Mouse (Mus musculus): ENCODE measurements around the gene Hspa5.

The Hspa5 gene

DNA sequence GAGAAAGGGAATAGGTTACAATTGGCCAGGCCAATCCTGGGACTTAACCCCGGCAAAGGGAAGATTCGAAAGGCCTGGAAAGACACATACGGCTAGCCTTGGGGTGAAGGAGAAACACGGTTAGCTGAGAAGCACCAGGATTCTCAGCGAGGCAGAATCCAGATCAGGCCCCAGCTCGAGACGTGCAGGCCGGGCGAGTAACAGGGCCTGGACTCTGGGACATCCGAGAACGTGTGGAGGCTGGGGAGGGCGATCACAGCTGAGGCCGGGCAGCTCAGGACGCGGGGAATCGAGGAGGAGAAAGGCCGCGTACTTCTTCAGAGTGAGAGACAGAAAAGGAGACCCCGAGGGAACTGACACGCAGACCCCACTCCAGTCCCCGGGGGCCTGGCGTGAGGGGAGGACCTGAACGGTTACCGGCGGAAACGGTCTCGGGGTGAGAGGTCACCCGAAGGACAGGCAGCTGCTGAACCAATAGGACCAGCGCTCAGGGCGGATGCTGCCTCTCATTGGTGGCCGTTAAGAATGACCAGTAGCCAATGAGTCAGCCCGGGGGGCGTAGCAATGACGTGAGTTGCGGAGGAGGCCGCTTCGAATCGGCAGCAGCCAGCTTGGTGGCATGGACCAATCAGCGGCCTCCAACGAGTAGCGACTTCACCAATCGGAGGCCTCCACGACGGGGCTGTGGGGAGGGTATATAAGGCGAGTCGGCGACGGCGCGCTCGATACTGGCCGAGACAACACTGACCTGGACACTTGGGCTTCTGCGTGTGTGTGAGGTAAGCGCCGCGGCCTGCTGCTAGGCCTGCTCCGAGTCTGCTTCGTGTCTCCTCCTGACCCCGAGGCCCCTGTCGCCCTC is at the start of gene Hspa5:
TSS of gene Hspa5 (plus strand) at position 603 of the 859 bp plus-strand sequence.
- ChIA-PET POLR2A (interaction anchor here in 3 of 4 experiments (0.5 to 4.3 kb wide), 245 partner anchors 8 to 1961 kb away, joined by 3 to 149 read pairs (median 4); partner anchors contain the start of genes Cntrl (in 3 of the 3), Fbxw2 (in 3 of the 3), Gapvd1 (in 3 of the 3) and Rabepk (in 3 of the 3)), CTCF (interaction anchor here in 3 of 4 experiments (0.7 to 1.4 kb wide), 4 partner anchors 11 to 125 kb away, joined by 3 to 8 read pairs (median 6); no protein-coding TSS in a partner anchor)

DNA sequence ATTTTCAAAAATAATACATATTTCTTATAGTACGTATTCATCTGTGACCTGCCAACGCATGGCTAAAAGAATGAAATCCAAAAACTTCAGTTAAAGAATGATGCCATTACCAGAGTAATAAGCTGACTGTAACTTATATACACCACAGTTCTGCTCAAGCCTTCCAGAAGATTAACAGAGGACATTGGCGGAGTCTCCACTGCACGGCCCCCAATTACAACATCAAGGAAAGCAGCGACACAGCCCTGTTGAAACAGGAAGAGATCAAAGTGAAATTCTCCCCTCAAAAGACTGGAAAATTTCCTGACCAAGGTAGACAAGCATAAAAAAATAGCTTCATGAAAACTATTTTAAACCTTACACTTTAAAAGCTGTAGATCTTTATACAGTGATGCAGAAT is 46.5 kb upstream of the Hspa5 start:
- POLR2A ChIA-PET: interaction anchor here in 3 of 4 experiments (0.7 to 1.4 kb wide), 6 partner anchors 9 to 51 kb away, joined by 3 to 5 read pairs (median 3); partner anchors contain the start of gene Hspa5 (in 3 of the 3)
- CTCF ChIA-PET: no interaction called here

DNA sequence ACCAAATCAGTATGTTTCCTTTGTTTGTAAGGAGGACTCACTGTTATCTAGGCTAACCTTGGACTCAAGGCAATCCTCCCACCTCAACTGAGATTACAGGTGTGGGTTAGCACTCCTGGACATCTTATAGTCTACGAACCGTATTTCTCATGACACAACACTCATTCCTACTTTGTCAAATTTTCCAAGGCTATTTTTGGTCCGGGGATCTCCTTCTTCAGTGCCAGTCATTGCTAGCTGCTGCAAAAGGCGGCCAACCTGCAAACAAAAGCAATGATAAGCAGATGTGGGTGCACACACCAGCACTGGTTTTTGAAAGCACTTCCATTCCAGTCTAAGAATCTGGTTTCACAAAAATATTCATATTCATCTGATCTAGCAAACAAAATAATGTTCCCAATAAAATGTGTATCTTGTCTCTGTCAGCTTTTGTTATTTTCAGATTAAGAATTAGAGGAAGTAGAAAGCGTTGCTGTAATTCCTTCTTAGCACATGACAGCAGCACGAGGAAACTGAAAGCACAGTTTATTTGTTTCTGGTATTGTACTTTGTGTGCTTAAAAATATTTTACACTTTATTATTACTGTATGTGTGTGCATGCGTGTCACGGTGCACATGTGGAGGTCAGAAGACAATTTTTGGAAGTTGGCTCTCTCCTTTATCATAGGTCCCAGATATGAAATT is 44.6 kb upstream of the Hspa5 start:
- ChIA-PET POLR2A (interaction anchor here in 1 of 4 experiments (1.2 kb wide), 1 partner anchor 45 kb away, joined by 3 read pairs; the partner anchor contains the start of gene Hspa5), CTCF (no interaction called here)

DNA sequence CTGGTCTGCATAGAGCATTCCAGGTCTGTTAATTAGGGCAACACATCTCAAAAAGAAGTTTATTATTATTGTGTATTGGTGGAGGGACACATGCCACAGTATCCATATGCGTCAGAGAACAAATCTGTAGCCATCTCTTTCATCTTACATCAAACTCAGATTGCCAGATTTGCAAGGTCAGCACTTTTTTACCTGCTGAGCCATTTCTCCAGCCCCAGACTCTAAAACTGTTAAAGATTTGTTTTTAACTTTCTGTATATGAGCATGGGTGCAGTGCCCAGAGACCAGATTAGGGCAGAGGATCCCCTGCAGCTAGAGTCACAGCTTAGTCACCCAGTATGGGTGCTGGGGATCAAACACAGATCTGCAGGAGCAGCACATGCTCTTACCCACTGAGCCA is 35.1 kb upstream of the Hspa5 start:
- ChIA-PET CTCF (no interaction called here), POLR2A (interaction anchor here in 2 of 4 experiments (1.3 to 2.9 kb wide), 3 partner anchors 9 to 36 kb away, joined by 4 to 8 read pairs (median 5); partner anchors contain the start of gene Hspa5 (in 1 of the 2))

DNA sequence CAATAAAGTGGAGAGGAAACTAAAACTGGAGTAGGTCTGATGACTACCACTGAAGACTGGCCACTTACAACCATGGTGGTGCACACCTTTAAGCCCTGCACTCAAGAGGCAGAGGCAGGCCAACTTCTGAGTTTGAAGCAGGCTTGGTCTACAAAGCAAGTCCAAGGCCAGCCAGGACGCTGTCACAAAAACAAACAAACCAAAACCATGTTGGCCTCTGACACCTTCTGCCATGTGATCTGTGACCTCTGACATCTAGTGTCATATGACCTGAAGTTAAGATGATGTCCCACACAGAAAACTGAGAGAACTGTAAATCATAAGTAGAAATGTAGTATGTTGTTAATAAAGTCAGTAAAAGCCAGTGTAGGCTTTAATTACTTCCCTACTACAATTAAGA is 33.9 kb upstream of the Hspa5 start:
- ChIA-PET CTCF (no interaction called here), POLR2A (no interaction called here)

DNA sequence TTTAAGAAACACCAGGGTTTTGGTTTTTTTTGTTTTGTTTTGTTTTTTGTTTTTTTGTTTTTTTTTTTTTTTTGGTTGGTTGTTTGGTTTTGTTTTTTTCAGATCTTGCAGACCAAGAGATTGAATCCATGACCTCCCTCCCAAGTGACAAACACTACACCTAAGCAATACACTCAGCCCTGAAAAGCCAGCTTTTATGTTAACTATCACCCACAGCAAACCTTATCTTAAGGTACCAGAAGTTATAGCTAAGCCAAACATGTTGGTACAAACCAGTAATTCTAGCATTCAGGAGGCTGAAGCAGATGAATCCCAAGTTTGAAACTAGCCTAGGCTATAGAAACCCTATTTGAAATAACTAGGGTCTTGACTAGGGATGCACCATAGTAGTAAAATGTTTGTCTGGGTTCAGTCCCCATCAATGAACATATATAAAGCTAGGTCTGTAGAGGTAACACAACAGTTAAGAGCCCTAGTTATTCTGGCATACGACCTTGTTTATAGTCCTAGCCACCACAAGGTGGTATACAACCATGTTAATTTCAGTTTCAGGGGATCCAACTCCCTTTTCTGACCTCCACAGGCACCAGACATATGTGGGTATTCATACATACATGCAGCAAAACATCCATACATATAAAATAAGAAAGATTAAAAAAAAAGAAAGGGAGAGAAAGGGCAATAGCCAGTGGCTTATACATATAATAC is 31.9 kb upstream of the Hspa5 start:
- POLR2A ChIA-PET: interaction anchor here in 2 of 4 experiments (0.7 to 7.6 kb wide), 6 partner anchors 10 to 41 kb away, joined by 3 to 48 read pairs (median 10); partner anchors contain the start of genes Hspa5 (in 2 of the 2) and Gapvd1 (in 1 of the 2)
- CTCF ChIA-PET: interaction anchor here in 1 of 4 experiments (0.6 kb wide), 1 partner anchor 27 kb away, joined by 3 read pairs; no protein-coding TSS in a partner anchor

DNA sequence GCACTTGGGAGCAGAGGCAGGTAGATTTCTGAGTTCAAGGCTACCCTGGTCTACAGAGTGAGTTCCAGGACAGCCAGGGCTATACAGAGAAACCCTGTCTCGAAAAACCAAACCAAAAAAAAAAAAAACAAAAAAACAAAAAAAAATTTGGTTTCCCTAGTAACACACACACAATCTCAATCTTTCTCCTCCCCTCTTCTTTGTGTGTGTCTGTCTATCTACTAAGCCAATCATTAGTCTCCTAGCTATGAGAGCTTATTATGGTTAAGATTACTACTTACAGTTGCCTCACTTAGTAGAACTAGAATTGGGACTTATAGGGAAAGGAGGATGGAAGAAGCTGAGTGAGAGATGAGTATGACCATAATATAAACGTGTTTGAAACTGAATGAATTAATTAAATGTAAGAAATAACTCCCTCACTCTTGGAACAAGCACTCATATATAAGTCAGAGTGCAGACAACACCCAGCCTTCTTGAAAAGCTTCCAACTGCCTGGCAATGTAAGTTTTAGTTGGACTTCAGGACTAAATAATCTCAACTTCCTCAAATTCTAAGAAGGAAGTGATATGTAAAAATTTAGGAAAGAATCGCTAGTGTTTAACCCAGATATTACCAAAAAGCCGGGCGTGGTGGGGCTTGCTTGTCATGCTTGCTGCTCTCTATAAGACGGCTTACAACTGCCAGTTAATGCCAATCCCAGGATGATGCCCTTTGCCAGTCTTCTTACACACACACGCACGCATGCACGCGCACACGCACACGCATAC is 30.2 kb upstream of the Hspa5 start:
- CTCF ChIA-PET: no interaction called here

DNA sequence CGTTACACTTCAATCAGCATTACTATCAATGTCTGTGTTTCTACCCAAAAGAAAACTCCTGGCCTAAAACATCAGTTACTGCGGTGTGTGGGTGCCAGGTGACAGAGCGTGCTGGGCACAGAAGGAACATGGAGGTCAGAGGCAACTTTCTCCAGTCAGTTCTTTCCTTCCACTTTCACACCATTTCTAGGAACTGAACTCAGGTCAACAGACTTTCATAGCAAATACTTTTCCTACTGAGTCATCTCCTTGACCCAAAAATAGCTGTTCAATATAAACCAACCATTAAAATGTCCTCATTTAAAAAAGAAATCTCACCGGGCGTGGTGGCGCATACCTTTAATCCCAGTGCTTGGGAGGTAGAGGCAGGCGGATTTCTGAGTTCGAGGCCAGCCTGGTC is 29.1 kb upstream of the Hspa5 start:
- ChIA-PET CTCF (no interaction called here), POLR2A (interaction anchor here in 2 of 4 experiments (1.4 to 7.6 kb wide), 2 partner anchors 24 to 28 kb away, joined by 5 to 48 read pairs; partner anchors contain the start of gene Hspa5 (in 1 of the 2))

More for the DNA sequence above, 30.2 kb upstream of the Hspa5 start:
- POLR2A ChIA-PET: interaction anchor here (0.5 to 7.6 kb wide), 10 partner anchors 8 to 830 kb away, joined by 3 to 48 read pairs (median 5); partner anchors contain the start of genes Hspa5 (in 3 of the 4) and Gapvd1 (in 1 of the 4)

DNA sequence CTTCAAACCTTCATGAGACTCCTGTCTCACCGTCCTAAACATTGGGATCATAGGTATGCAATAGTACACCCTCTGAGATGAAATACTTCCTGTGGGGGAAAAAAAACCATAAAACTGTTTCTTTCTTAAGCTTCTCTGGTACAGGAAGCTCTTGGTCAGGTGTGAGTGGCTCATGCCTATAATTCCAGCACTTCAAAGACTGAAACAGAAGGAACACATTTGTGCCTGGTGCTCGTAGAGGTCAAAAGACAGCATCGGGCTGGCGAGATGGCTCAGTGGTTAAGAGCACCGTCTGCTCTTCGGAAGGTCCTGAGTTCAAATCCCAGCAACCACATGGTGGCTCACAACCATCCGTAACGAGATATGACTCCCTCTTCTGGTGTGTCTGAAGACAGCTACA is 27.3 kb upstream of the Hspa5 start:
- ChIA-PET POLR2A (interaction anchor here in 3 of 4 experiments (0.7 to 7.6 kb wide), 8 partner anchors 10 to 73 kb away, joined by 3 to 48 read pairs (median 5); partner anchors contain the start of genes Hspa5 (in 3 of the 3) and Gapvd1 (in 1 of the 3)), CTCF (interaction anchor here in 2 of 4 experiments (0.7 kb wide), 3 partner anchors 10 to 921 kb away, joined by 3 to 5 read pairs (median 3); no protein-coding TSS in a partner anchor)

DNA sequence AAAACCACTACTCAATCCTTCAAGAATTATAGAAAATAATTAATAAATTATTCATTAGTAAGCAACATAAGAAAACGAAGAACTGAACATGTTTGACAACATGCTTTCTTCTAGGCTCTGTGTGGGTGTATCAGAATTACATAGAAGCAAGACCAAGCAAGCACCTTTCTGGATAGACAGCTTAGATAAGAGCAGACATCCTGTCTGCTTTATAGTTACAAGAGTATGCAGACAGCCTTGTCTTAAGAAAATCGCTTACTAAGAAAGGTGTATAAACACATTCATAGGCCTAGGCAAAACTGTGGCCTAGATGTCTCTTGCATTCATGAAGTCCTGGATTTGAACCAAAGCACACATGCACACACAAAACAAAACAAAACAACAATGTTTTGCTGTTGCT is 26.1 kb upstream of the Hspa5 start:
- ChIA-PET POLR2A (interaction anchor here in 3 of 4 experiments (1.0 to 7.6 kb wide), 12 partner anchors 9 to 39 kb away, joined by 3 to 48 read pairs (median 4); partner anchors contain the start of genes Hspa5 (in 3 of the 3) and Gapvd1 (in 2 of the 3)), CTCF (interaction anchor here in 1 of 4 experiments (0.8 kb wide), 1 partner anchor 380 kb away, joined by 4 read pairs; no protein-coding TSS in a partner anchor)

DNA sequence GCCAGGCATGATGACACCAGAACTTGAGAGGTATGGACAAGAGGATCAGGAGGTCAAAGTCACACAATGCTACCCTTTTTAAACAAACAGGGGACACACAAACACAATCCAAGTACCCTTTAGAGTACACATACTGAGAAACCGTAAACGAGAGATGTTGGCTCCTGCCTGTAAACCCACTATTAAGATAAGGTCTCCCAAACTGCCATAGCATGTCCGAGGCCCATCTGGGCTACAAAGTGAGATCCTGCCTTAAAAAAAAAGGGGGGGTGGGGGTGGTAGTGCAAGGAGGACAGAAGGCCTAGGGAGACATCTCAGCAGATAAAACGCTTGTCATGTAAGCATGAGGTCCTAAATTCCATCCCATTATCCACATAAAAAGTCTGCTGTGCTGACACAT is 23.3 kb upstream of the Hspa5 start:
- CTCF ChIA-PET: no interaction called here
- POLR2A ChIA-PET: interaction anchor here in 2 of 4 experiments (6.2 to 6.5 kb wide), 2 partner anchors 23 kb away, joined by 37 read pairs; partner anchors contain the start of gene Hspa5 (in 2 of the 2)

DNA sequence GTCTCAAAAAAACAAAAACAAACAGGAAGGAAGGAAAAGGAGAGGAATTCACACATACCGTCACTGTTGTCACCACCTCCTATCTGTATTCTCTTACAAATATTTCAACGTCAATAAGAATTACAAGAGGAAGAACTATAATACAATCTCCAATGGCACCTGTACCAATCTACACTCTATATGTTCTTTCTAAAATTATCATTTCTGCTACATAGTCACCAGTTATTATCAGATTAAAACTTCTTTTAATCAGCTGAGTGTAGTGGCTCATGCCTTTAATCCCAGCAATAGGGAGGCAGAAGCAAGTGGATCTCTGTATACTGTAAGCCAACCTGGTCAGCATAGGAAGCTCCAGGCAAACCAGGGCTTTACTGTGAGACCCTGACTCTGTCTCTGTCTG is 21.5 kb upstream of the Hspa5 start:
- CTCF ChIA-PET: interaction anchor here in 1 of 4 experiments (0.6 kb wide), 1 partner anchor 65 kb away, joined by 3 read pairs; no protein-coding TSS in a partner anchor
- POLR2A ChIA-PET: interaction anchor here in 3 of 4 experiments (0.6 to 6.5 kb wide), 9 partner anchors 9 to 27 kb away, joined by 3 to 37 read pairs (median 5); partner anchors contain the start of gene Hspa5 (in 3 of the 3)

DNA sequence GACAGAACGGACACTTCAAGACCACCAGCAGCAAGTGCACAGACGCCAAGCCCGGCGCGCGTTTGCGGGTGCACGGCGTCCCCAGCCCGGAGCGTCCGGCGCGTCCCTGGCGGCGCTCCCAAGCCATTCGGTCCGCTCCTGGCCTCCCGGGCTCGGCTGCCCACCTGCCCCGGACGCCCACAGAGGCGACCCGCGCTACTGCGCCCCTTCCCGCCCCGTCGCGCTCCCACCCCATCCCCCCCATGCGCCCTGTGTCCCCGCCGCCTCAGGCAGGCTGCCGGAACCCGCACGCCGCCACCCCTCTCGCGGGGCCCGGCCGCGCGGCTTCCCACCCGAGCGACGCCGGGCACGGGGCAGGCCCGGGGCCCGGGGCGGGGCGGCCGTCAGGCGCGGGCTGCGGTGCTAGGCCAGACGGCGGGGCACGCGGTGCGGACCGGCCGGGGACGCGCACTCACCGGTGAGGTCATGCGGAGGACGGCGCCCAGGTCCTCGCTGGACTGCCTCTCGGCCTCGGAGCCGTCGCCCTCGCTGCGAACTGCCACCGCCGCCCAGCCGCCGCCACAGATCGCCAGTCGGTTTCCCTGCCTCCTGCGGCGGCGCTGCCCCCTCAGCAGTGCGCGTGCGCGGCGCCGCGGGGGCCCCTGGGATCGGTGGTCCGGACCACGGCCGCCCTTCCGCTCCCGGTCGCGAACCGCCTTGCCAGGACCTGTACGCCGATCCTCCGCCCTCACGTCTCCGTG is 17.8 kb upstream of the Hspa5 start:
- POLR2A ChIA-PET: interaction anchor here (0.6 to 6.5 kb wide), 18 partner anchors 8 to 355 kb away, joined by 3 to 78 read pairs (median 6); partner anchors contain the start of genes Hspa5 (in 3 of the 4), Cntrl (in 1 of the 4) and Rabepk (in 1 of the 4)
- CTCF ChIA-PET: no interaction called here

DNA sequence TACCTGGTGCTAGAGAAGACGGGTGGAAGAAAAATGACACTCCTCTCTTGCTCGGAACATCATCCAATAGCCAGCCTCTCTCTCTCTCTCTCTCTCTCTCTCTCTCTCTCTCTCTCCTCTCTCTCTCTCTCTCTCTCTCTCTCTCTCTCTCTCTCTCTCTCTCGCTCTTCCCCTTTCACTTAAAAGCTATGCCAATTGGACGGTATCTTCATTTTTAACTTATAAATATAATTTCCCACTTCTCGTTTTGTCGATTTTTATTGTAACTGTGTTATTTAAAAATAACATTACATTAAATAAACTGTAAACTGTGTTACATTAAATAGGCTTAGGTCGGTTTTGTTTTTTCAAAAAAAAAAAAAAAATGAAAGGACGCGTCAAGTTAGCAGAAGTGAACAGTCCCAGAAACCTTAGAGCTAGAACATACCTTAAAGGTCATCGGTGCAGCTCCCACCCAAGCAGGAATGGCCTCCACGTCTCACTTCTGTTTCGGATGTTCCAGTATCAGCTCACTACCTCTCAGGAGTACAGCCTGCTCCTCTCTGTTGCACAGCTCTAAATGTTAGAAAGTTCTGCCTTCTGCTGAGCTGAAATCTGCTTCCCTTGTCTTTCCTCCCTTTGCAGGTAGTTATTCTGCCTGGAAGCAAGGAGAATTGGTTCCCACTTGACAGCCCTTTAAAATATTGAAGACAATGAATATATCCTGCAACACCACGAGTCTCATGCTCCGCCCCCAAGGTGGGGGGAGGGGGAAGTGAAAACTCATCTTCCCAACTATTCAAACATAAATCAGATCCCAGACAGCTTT is 17.0 kb upstream of the Hspa5 start, which contains the start of gene Gapvd1:
TSS of gene Gapvd1 (minus strand) at position 682 of the 808 bp plus-strand sequence.
- CTCF ChIA-PET: interaction anchor here in 1 of 4 experiments (0.7 kb wide), 1 partner anchor 767 kb away, joined by 3 read pairs; no protein-coding TSS in a partner anchor
- POLR2A ChIA-PET: interaction anchor here (0.6 to 4.7 kb wide), 42 partner anchors 8 to 355 kb away, joined by 3 to 78 read pairs (median 4); partner anchors contain the start of genes Hspa5 (in 3 of the 4), Cntrl (in 1 of the 4) and Rabepk (in 1 of the 4)

DNA sequence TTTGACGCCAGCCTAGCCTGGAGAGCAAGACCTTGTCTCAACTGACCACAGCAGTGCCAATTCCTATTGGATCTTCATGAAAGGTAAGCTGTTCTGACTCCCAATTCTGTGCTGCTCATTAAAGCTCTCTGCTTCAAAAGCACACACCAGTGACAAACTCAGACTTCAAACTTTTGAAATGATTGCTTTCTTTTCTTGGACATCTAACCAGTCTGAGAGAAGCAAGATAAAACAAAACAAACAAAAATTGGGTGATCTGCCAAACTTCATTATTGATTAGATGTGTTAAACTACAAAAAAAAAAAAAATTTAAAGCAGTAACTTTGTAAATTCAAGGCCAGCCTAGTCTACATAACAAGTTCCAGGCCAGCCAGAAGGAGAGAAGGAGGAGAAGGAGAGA is 14.4 kb upstream of the Hspa5 start:
- POLR2A ChIA-PET: interaction anchor here in 2 of 4 experiments (0.7 to 4.7 kb wide), 5 partner anchors 10 to 67 kb away, joined by 3 to 78 read pairs (median 4); partner anchors contain the start of gene Hspa5 (in 2 of the 2)
- CTCF ChIA-PET: interaction anchor here in 2 of 4 experiments (0.7 kb wide), 2 partner anchors 11 to 214 kb away, joined by 4 to 6 read pairs; no protein-coding TSS in a partner anchor

Data from embryonic stem cell, embryonic (primary cell).